ENCODE assay signal across 13 mouse cellular contexts in genomic region chr8:107157836-107158235, GRCm38 (mm10). TPM values are rescaled to one million over a fixed set of nuclear protein-coding genes. Genes with fewer than 3 reads are reported as not detected.
A peak's percentile ranks its signal among the peaks of the same experiment; 100 is the strongest.
DNase-seq lines count a peak whose midpoint lies in the region; ATAC-seq lines count a peak whose summit lies in the region.
"Had no signal": no experiment of that assay in that cellular context is flagged by ENCODE, and none has a peak within 500 bp of the region (broad histone marks: within the 10 kb centered on the region; RNA-seq: fewer than 3 reads in every experiment).

No protein-coding gene starts in this region.

- H3K9ac ChIP-seq in kidney, embryonic 16.5 days (replicated peaks; ENCODE audit: low read length) = no peak overlapping the region

- no peak overlapping the region for H3K4me3 ChIP-seq in kidney, embryonic 16.5 days (ENCODE audit: low read length)
- H3K4me3 ChIP-seq: forebrain, embryonic 10.5 days had no signal

- no peak overlapping the region for H3K4me2 ChIP-seq in kidney, embryonic 16.5 days (replicated peaks; ENCODE audit: low read depth, low read length)

- H3K36me3 ChIP-seq in kidney, embryonic 16.5 days (ENCODE audit: insufficient read depth, low read length) = peaks cover 34% of the 10 kb centered on the region

- ATAC-seq in kidney, embryonic 16.5 days (ENCODE audit: low FRiP score, low TSS enrichment) = no peak
- ATAC-seq: intestine, embryonic 16.5 days had no signal

- DNase-seq in kidney, adult 11 months = peak; percentile 61
- DNase-seq in 3134 (ENCODE audit: extremely low read depth, insufficient read length, low spot score) = peak; percentile 18
- peak; percentile 27 for DNase-seq in 416B (ENCODE audit: low read depth)
- peak; percentile 52 to 60 for DNase-seq in kidney, postnatal 36 days
- no peak for DNase-seq in retina, postnatal 1 day
- no peak for DNase-seq in thymus, postnatal 10 days (ENCODE audit: low spot score in 2 of 2)
- DNase-seq: embryo, embryonic 11 days; gastrocnemius, postnatal 25 days; right cerebral cortex, postnatal 14 days had no signal

- WGBS in kidney, embryonic 16.5 days = 69% methylated on average over 1 of the region's 1 CpGs

- no peaks in the 10 kb centered on the region for H3K27me3 ChIP-seq in kidney, embryonic 16.5 days (ENCODE audit: insufficient read depth, low read length)

- no peak overlapping the region for H3K27ac ChIP-seq in kidney, embryonic 16.5 days (ENCODE audit: low read length)
- H3K27ac ChIP-seq: forebrain, embryonic 10.5 days; stomach, postnatal 0 days had no signal

- no peaks in the 10 kb centered on the region for H3K9me3 ChIP-seq in kidney, embryonic 16.5 days (ENCODE audit: low read length)

- 0 out of 2 replicates have a peak, but pooled peaks cover 6% of the 10 kb centered on the region for H3K4me1 ChIP-seq in kidney, embryonic 16.5 days (ENCODE audit: insufficient read depth, low read length)
- H3K4me1 ChIP-seq: forebrain, embryonic 10.5 days had no signal

RNA-seq across cellular contexts. Expression of gene Cyb5b, which starts 7.4 kb away (rescaled TPM):
- polyA plus RNA-seq in kidney, embryonic 16.5 days (2015; fragmentation: Nextera tagmentation; extraction: Ambion mirVana) = 138 and 144 TPM in 2 replicates

Comparison
In these comparisons a context has a peak if more than half of its experiments do, and no peak if none do; other contexts are left out.
1. DNase-seq: peak in kidney, adult 11 months (single experiment), 3134 (single experiment), 416B (single experiment) and kidney, postnatal 36 days (2 of 2); none in retina, postnatal 1 day (single experiment) and thymus, postnatal 10 days (0 of 2).